Mouse (Mus musculus) embryonic facial prominence, embryonic 14.5 days (tissue): ENCODE measurements around the gene Helq. TPM values are rescaled to one million over a fixed set of nuclear protein-coding genes. Genes with fewer than 3 reads are reported as not detected.

Experiments used
- ATAC-seq: fragments of 200-750 bp; cut with Nextera tagmentation; 2 replicates; pipeline ENCODE4 v1.8.0; 2017; ENCODE audit warnings: low read depth, moderate number of reproducible peaks, moderate TSS enrichment
- DNase-seq: peaks from one replicate; pipeline ENCODE4 v3.0.0-alpha.2; 2015; ENCODE audit warnings: low spot score
- H3K27ac ChIP-seq: fragments of 300-500 bp; sonication (generic); replicated peaks from 2 replicates; pipeline ENCODE4 v1.5.1; 2014; ENCODE audit warnings: low read depth, mild to moderate bottlenecking, low read length, moderate library complexity
- H3K27me3 ChIP-seq: fragments of 300-500 bp; sonication (generic); replicated peaks from 2 replicates; pipeline ENCODE4 v1.6.1; 2014; ENCODE audit warnings: low read length; ENCODE audit not compliant: control insufficient read depth, insufficient read depth
- H3K36me3 ChIP-seq: fragments of 300-500 bp; sonication (generic); 2 replicates; pipeline ENCODE4 v1.6.1; 2014; ENCODE audit warnings: low read length, mixed read lengths; ENCODE audit not compliant: control insufficient read depth, insufficient read depth
- H3K4me1 ChIP-seq: fragments of 300-500 bp; sonication (generic); 2 replicates; pipeline ENCODE4 v1.6.1; 2014; ENCODE audit warnings: antibody characterized with exemption, low read length; ENCODE audit not compliant: control insufficient read depth, insufficient read depth
- H3K4me2 ChIP-seq: fragments of 300-500 bp; sonication (generic); 2 replicates; pipeline ENCODE4 v1.6.1; 2014; ENCODE audit warnings: low read depth, mild to moderate bottlenecking, low read length, moderate library complexity, mixed read lengths
- H3K4me3 ChIP-seq: fragments of 300-500 bp; sonication (generic); 2 replicates; pipeline ENCODE4 v1.5.1; 2014; ENCODE audit warnings: low read depth, mild to moderate bottlenecking, low read length
- H3K9ac ChIP-seq: fragments of 300-500 bp; sonication (generic); 2 replicates; pipeline ENCODE4 v1.6.1; 2014; ENCODE audit warnings: low read depth, mild to moderate bottlenecking, low read length, moderate library complexity, mixed read lengths
- H3K9me3 ChIP-seq: fragments of 300-500 bp; sonication (generic); 2 replicates; pipeline ENCODE4 v1.6.1; 2016; ENCODE audit warnings: low read length; ENCODE audit not compliant: control insufficient read depth
- WGBS: fragments of 180-500 bp; shearing (Covaris S2); extraction: QIAGEN DNeasy Blood & Tissue Kit; methylation state at CpG from one replicate; pipeline ENCODE4 v1.1.7; 2014; 5-methylcytosine and 5-hydroxymethylcytosine counted together
- polyA plus RNA-seq: library from polyadenylated mRNA; unstranded; fragments of >200 nt; fragmentation: Nextera tagmentation; extraction: Ambion mirVana; gene quantifications from 2 replicates; pipeline ENCODE4 v1.2.1, GENCODE M21; 2014

Gene Helq
- polyA plus RNA-seq, 1 experiment from 2014 or later, result 9.6 TPM

DNA sequence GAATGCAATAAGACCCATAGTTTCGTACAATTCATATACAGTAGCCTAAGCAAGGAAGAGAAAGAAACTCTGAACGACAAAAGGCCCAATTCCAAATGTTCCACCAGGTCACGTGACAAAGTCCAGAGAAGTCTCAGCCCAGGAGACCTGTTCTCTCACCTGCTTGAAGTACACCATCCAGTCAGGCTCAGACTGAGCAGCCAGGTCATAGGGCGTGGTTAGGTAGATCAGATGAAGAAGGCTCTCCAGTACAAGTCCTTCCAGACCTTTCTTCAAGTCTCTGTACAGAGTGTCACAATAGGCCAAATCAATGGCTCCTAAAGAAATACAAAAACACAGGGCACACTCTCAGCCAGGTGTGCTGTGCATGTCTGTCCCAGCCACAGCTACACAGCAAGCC, 26.8 kb downstream of the Helq start:
- no peak for DNase-seq
- Histone ChIP-seq H3K9me3 (no peaks in the 10 kb centered on the region), H3K9ac (no peak overlapping the region), H3K36me3 (peaks cover 84% of the 10 kb centered on the region), H3K4me1 (no peaks in the 10 kb centered on the region), H3K4me3 (no peak overlapping the region), H3K27me3 (no peaks in the 10 kb centered on the region), H3K4me2 (no peak overlapping the region), H3K27ac (no peak overlapping the region)
- 97% methylated on average over 4 of the region's 4 CpGs for WGBS
- ATAC-seq, result no peak

DNA sequence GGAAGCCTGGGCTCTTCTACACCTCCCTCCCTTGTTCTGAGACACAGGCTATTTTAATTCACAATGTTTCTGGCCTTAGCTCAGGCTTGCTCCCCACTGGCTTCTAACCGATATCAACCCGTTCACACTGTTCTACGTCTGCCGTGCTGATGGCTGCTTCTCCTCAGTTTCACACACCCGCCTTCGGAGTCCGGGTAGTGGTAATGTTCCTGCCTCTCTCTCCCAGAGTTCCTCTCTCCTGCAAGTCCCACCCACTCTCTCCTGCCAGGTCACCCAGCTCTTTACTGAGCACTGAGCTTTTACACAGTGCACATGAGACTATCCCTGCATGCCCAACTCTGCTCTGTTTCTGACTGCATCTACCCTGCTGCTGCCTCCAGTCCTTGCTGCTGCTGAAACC, 32.4 kb downstream of the Helq start:
- H3K27ac ChIP-seq, result no peak overlapping the region
- ATAC-seq, result no peak
- no peak overlapping the region for H3K4me3 ChIP-seq
- H3K9ac ChIP-seq, result no peak overlapping the region
- 91% methylated on average over 7 of the region's 7 CpGs for WGBS
- H3K4me1 ChIP-seq, result no peaks in the 10 kb centered on the region
- no peaks in the 10 kb centered on the region for H3K27me3 ChIP-seq
- H3K4me2 ChIP-seq, result no peak overlapping the region
- no peaks in the 10 kb centered on the region for H3K9me3 ChIP-seq
- DNase-seq, result no peak
- H3K36me3 ChIP-seq, result peaks cover 78% of the 10 kb centered on the region

DNA sequence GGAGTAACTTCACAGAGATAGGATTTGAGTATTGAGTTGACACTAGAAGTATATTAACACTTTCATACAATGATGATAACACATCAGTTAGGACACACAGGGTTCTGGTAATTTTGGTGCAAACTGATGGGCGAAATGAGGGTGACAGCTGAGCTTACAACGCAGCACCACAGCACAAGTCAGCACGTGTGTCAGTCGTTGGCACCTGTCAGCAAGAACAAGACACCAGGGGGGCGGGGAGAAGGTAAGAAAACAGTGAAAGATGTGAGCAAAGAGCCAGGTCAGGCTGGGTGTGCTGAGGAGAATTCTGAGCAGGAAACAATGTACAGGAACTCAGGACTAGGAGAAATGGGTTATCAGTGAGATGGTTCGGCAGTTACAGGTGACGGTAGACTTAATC, 36.7 kb downstream of the Helq start:
- no peak for DNase-seq
- ATAC-seq, result no peak
- H3K4me1 ChIP-seq, result no peaks in the 10 kb centered on the region
- no peak overlapping the region for H3K4me3 ChIP-seq
- H3K36me3 ChIP-seq, result peaks cover 38% of the 10 kb centered on the region; the same call in 1 of the 2 replicates
- no peak overlapping the region for H3K27ac ChIP-seq
- no peaks in the 10 kb centered on the region for H3K27me3 ChIP-seq
- H3K9ac ChIP-seq, result no peak overlapping the region
- 84% methylated on average over 7 of the region's 7 CpGs for WGBS
- no peaks in the 10 kb centered on the region for H3K9me3 ChIP-seq
- H3K4me2 ChIP-seq, result no peak overlapping the region

DNA sequence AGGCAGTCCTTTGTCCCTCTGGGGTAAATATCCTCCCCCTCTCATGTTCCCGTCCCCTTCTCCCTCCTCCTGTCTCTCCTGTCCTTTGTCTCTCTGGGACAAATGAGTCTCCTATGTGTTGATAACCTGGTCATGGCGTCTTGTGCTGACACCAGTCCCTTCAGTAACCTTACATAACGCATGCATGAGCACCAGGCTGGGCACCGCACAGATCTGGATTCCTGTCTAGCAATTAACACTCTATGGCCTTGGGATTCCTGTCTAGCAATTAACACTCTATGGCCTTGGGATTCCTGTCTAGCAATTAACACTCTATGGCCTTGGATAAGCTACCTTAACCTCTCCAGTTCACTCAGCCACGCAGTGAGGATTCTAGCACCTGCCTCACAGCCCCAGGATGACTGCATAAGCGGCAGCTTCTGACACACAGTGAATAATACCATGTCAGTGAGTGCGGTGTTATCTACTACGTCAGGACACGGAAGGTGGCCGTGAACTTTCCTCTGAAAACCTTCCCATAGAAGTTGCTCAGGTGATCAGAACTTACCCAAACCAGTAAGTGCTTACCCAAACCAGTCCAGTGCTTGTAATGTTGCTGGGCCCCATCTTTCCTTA, 38.2 kb downstream of the Helq start:
- Histone ChIP-seq H3K4me2 (no peak overlapping the region), H3K36me3 (peaks cover 23% of the 10 kb centered on the region; the same call in 1 of the 2 replicates), H3K4me1 (no peaks in the 10 kb centered on the region), H3K9me3 (no peaks in the 10 kb centered on the region), H3K27ac (no peak overlapping the region), H3K4me3 (no peak overlapping the region), H3K9ac (no peak overlapping the region), H3K27me3 (no peaks in the 10 kb centered on the region)
- DNase-seq, result no peak
- ATAC-seq, result no peak
- WGBS, result 84% methylated on average over 10 of the region's 10 CpGs

DNA sequence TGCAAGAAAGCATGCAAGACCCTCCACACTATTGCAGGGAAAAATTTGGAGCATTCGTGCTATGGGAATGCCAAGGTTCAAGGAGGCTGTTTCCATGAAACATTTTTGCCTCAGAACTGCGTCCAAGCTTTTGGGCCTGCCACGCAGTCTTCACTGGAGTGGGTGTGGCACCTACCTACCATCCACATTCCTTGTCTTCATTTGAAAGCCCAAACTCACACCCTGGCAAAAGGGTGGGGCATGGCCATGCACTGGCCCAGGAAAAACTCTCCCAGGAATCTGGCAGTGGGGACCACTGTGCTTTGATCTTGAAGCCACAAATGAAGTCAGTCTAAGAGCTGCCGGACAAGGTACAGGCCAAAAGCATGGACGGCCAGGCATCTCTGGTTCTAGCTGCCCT, 40.3 kb downstream of the Helq start:
- Histone ChIP-seq H3K27ac (no peak overlapping the region), H3K27me3 (no peaks in the 10 kb centered on the region), H3K4me1 (no peaks in the 10 kb centered on the region), H3K4me2 (no peak overlapping the region), H3K4me3 (no peak overlapping the region), H3K36me3 (peaks cover 3% of the 10 kb centered on the region; the same call in 1 of the 2 replicates), H3K9me3 (no peaks in the 10 kb centered on the region), H3K9ac (no peak overlapping the region)
- WGBS, result 91% methylated on average over 5 of the region's 5 CpGs
- DNase-seq (no peak), ATAC-seq (no peak)

DNA sequence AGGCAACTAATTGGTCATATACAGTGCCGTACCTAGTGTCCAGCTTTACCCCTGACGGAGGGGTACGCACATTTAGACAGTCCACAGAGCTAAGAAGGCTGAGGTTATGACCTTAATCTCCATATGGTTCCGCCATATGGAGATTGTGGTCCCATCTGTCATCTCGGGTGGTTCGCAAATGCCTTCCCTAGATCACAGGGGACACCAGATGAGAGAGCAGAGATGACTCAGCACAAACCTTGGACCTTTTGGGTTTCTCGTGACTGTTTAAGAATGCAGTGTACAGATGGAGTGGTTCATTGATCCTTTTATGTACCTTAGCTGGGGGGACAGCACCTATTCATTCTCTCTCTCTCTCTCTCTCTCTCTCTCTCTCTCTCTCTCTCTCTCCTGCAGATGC, 45.0 kb downstream of the Helq start:
- no peak overlapping the region for H3K9ac ChIP-seq
- no peak overlapping the region for H3K4me3 ChIP-seq
- H3K4me1 ChIP-seq, result no peaks in the 10 kb centered on the region
- H3K36me3 ChIP-seq, result no peaks in the 10 kb centered on the region
- ATAC-seq (0 out of 2 replicates have a peak, but pooled peaks have one; percentile 19), DNase-seq (no peak)
- no peaks in the 10 kb centered on the region for H3K9me3 ChIP-seq
- no peak overlapping the region for H3K27ac ChIP-seq
- 70% methylated on average over 7 of the region's 7 CpGs for WGBS
- H3K27me3 ChIP-seq, result no peaks in the 10 kb centered on the region
- H3K4me2 ChIP-seq, result no peak overlapping the region

DNA sequence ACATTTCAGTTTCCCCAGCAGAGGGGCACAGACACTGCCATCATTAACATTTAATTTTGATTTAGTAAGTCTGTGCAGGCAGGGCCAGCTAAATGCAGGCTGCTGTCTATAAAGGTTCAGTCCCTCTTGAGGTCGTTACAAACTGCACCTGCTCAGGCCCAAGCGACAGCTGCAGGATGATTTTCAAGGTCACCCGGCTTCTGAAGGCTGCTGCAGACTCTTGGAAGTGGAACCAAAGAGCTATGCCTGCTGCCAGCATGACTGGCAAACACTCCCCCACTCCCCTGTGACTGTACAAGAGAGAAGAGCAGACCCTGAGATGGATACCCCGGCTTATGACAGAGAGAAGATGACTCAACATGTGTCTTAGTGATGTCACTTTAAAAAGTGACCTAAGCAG, 46.7 kb downstream of the Helq start:
- no peak overlapping the region for H3K4me3 ChIP-seq
- ATAC-seq (peak; percentile 79; the same call in 1 of the 2 replicates), DNase-seq (peak; percentile 58)
- H3K4me1 ChIP-seq, result no peaks in the 10 kb centered on the region
- no peak overlapping the region for H3K9ac ChIP-seq
- WGBS, result 68% methylated on average over 4 of the region's 4 CpGs
- H3K36me3 ChIP-seq, result no peaks in the 10 kb centered on the region
- H3K27me3 ChIP-seq, result no peaks in the 10 kb centered on the region
- H3K4me2 ChIP-seq, result no peak overlapping the region
- no peaks in the 10 kb centered on the region for H3K9me3 ChIP-seq
- H3K27ac ChIP-seq, result no peak overlapping the region

DNA sequence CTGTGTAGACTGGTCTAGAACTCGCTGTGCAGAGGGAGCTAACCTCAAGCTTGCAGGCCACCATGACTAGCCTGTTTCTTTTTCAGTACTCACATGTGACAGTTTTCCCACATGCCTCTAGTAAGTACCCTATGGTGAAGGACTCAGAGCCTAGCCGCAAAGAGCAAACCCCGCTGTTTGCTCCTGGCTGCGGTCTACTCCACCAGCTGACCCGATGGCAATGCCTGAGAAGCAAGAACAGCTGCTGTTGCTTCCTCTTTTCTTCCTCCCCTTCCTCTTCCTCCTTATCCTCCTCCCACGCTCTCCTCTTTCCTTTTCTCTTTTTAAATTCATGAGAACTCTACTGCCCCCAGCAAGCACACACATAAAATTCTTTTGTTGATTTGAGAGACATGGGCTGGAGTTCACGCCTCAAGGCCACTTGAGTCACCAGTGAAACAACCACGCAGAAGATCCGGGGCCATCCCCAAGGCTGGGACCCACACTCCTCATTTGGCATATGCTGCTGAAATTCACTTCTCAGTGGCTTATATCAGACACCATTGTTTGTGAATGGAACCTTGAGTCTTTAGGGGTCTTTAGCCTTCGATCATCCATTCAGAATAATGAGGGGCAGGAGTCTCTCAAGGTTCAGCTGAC, 47.7 kb downstream of the Helq start:
- 77% methylated on average over 10 of the region's 10 CpGs for WGBS

DNA sequence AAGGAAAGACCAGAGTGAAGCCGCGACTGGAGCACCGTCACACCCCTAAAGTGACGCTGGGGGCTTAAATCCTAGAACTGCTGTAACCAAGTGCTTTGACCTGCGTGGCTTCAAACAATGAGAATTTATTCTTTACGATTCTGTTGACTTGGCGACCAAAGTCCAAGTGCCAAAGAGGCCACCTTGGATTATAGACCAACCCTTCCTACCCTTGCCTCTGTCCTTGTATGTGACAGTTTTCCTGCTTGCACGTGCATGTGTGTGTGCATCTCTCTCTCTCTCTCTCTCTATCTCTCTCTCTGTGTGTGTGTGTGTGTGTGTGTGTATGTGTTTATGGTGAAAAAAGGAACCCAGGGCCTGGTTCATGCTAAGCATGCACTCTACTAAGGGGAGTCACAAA, 59.6 kb downstream of the Helq start:
- Histone ChIP-seq H3K9ac (no peak overlapping the region), H3K4me2 (no peak overlapping the region), H3K36me3 (no peaks in the 10 kb centered on the region), H3K9me3 (no peaks in the 10 kb centered on the region), H3K4me3 (no peak overlapping the region), H3K4me1 (no peaks in the 10 kb centered on the region), H3K27me3 (no peaks in the 10 kb centered on the region), H3K27ac (no peak overlapping the region)
- WGBS, result 95% methylated on average over 8 of the region's 8 CpGs
- no peak for DNase-seq
- ATAC-seq, result no peak

More for the DNA sequence above, 47.7 kb downstream of the Helq start:
- no peak overlapping the region for H3K4me2 ChIP-seq
- ATAC-seq (no peak), DNase-seq (no peak)
- H3K27ac ChIP-seq, result no peak overlapping the region
- H3K27me3 ChIP-seq, result no peaks in the 10 kb centered on the region
- no peak overlapping the region for H3K9ac ChIP-seq
- no peaks in the 10 kb centered on the region for H3K36me3 ChIP-seq
- H3K4me3 ChIP-seq, result no peak overlapping the region
- no peaks in the 10 kb centered on the region for H3K4me1 ChIP-seq
- no peaks in the 10 kb centered on the region for H3K9me3 ChIP-seq
